Mouse (Mus musculus): ENCODE measurements around the gene Map1a. TPM values are rescaled to one million over a fixed set of nuclear protein-coding genes. Genes with fewer than 3 reads are reported as not detected.

The Map1a gene
- total and polyA plus RNA-seq, 3 experiments = 0.77 to 9.4 TPM; not detected in 1

DNA sequence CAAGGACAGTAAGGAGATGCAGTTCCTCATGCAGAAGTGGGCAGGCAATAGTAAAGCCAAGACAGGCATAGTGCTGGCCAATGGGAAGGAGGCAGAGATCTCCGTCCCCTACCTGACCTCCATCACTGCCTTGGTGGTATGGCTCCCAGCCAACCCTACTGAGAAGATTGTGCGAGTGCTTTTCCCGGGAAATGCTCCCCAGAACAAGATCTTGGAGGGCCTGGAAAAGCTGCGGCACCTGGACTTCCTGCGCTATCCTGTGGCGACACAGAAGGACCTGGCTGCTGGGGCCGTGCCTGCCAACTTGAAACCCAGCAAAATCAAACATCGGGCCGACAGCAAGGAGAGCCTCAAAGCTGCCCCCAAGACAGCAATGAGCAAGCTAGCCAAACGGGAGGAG lies 10.6 kb downstream of the Map1a start:
- Histone ChIP-seq H3K4me1 (ENCODE audit: control insufficient read depth in 1 of 2, insufficient read depth in 2 of 2, low read length in 2 of 2) (peaks cover 3 to 8% of the 10 kb centered on the region in 2 experiments; a peak in 2 of 4 replicates), H3K27me3 (ENCODE audit: control insufficient read depth in 1 of 2, insufficient read depth in 2 of 2, low read length in 2 of 2) (no peaks in the 10 kb centered on the region), H3K9ac (ENCODE audit: control insufficient read depth, low read depth, low read length, poor library complexity, severe bottlenecking) (no peak overlapping the region), H3K79me2 (ENCODE audit: control insufficient read depth, insufficient read depth, low read length, poor library complexity) (no peaks in the 10 kb centered on the region), H3K9me3 (replicated peaks; ENCODE audit: insufficient read depth, low read length) (no peaks in the 10 kb centered on the region), H3K27ac (ENCODE audit: control insufficient read depth, low read depth, low read length) (no peak overlapping the region), H3K4me3 (ENCODE audit: control insufficient read depth in 1 of 2, insufficient read depth in 1 of 2, low read depth in 2 of 2, low read length in 2 of 2) (no peak overlapping the region), H3K36me3 (ENCODE audit: control insufficient read depth in 1 of 2, insufficient read depth in 2 of 2, low read length in 2 of 2) (no peaks in the 10 kb centered on the region)
- no peak for DNase-seq (ENCODE audit: low read depth, low spot score)
- TF ChIP-seq JUND (IDR thresholded peaks at IDR 0.05; ENCODE audit: low read depth, low read length) = no peak
- TF ChIP-seq TAL1 (IDR thresholded peaks at IDR 0.05; ENCODE audit: low read length) = no peak
- TF ChIP-seq USF2 (IDR thresholded peaks at IDR 0.05; ENCODE audit: borderline replicate concordance in 1 of 2, insufficient read depth in 1 of 2, low read depth in 1 of 2, low read length in 2 of 2) = no peak
- no peak for TF ChIP-seq POLR2AphosphoS2 (IDR thresholded peaks at IDR 0.05; ENCODE audit: low read length)
- no peak for TF ChIP-seq KAT2A (conservative IDR thresholded peaks at IDR 0.05; ENCODE audit: low read depth, low read length)
- no peak for TF ChIP-seq CHD1 (IDR thresholded peaks at IDR 0.05; ENCODE audit: low read depth, low read length)
- TF ChIP-seq UBTF (IDR thresholded peaks at IDR 0.05; ENCODE audit: borderline replicate concordance, insufficient read depth, low read depth, low read length) = no peak
- TF ChIP-seq RAD21 (IDR thresholded peaks at IDR 0.05; ENCODE audit: low read depth, low read length) = no peak
- no peak for TF ChIP-seq POLR2A (IDR thresholded peaks at IDR 0.05; ENCODE audit: control insufficient read depth in 1 of 2, insufficient read depth in 1 of 2, low read depth in 1 of 2, low read length in 2 of 2, poor library complexity in 1 of 2)
- no peak for TF ChIP-seq MYB (IDR thresholded peaks at IDR 0.05; ENCODE audit: low read depth, low read length)
- no peak for TF ChIP-seq MAZ (IDR thresholded peaks at IDR 0.05; ENCODE audit: low read depth, low read length)
- no peak for TF ChIP-seq GATA1 (IDR thresholded peaks at IDR 0.05; ENCODE audit: low read depth, low read length)

GRCm38 (mm10) chr2:121308997-121309416 lies 19.6 kb downstream of the Map1a start:
- Histone ChIP-seq H3K79me2 (ENCODE audit: control insufficient read depth, insufficient read depth, low read length, poor library complexity) (no peaks in the 10 kb centered on the region), H3K36me3 (ENCODE audit: control insufficient read depth in 1 of 2, insufficient read depth in 2 of 2, low read length in 2 of 2) (no peaks in the 10 kb centered on the region), H3K4me3 (ENCODE audit: control insufficient read depth in 1 of 2, insufficient read depth in 1 of 2, low read depth in 2 of 2, low read length in 2 of 2) (no peak overlapping the region), H3K9me3 (replicated peaks; ENCODE audit: insufficient read depth, low read length) (no peaks in the 10 kb centered on the region), H3K27ac (ENCODE audit: control insufficient read depth, low read depth, low read length) (no peak overlapping the region), H3K27me3 (ENCODE audit: control insufficient read depth in 1 of 2, insufficient read depth in 2 of 2, low read length in 2 of 2) (no peaks in the 10 kb centered on the region), H3K4me1 (ENCODE audit: control insufficient read depth in 1 of 2, insufficient read depth in 2 of 2, low read length in 2 of 2) (no peaks in the 10 kb centered on the region), H3K9ac (ENCODE audit: control insufficient read depth, low read depth, low read length, poor library complexity, severe bottlenecking) (no peak overlapping the region)
- no peak for DNase-seq (ENCODE audit: low read depth, low spot score)
- TF ChIP-seq ETS1 (IDR thresholded peaks at IDR 0.05; ENCODE audit: low read depth, low read length) = no peak
- TF ChIP-seq GATA1 (IDR thresholded peaks at IDR 0.05; ENCODE audit: low read depth, low read length) = no peak
- no peak for TF ChIP-seq EP300 (IDR thresholded peaks at IDR 0.05; ENCODE audit: low read depth in 1 of 2, low read length in 2 of 2)
- TF ChIP-seq HCFC1 (IDR thresholded peaks at IDR 0.05; ENCODE audit: low read depth, low read length) = no peak
- no peak for TF ChIP-seq MXI1 (IDR thresholded peaks at IDR 0.05; ENCODE audit: low read depth, low read length)
- no peak for TF ChIP-seq ELF1 (IDR thresholded peaks at IDR 0.05; ENCODE audit: low read depth, low read length)
- TF ChIP-seq CHD1 (IDR thresholded peaks at IDR 0.05; ENCODE audit: low read depth, low read length) = no peak
- TF ChIP-seq USF1 (IDR thresholded peaks at IDR 0.05; ENCODE audit: low read depth, low read length) = no peak
- no peak for TF ChIP-seq UBTF (IDR thresholded peaks at IDR 0.05; ENCODE audit: borderline replicate concordance, insufficient read depth, low read depth, low read length)
- no peak for TF ChIP-seq POLR2AphosphoS2 (IDR thresholded peaks at IDR 0.05; ENCODE audit: low read length)
- no peak for TF ChIP-seq BHLHE40 (IDR thresholded peaks at IDR 0.05; ENCODE audit: borderline replicate concordance, low read depth, low read length)
- no peak for TF ChIP-seq ZNF384 (IDR thresholded peaks at IDR 0.05; ENCODE audit: low read depth, low read length)
- no peak for TF ChIP-seq ZC3H11A (IDR thresholded peaks at IDR 0.05; ENCODE audit: low read depth, low read length)
